Mouse (Mus musculus) skeletal muscle tissue, adult 2 months (tissue): ENCODE results near the gene Myo1b.

Experiments
- DNase-seq: peaks from one replicate; pipeline ENCODE4 v3.0.0-alpha.2; 2012; ENCODE audit warnings: low read depth, low spot score

The Myo1b gene

GRCm38 (mm10) chr1:51789269-51789668 is 126.6 kb downstream of the Myo1b start:
- peak; percentile 25 for DNase-seq

- DNase-seq = no peak
Measured at GRCm38 (mm10) chr1:51782091-51782490, 133.8 kb downstream of the Myo1b start.

- peak; percentile 49 for DNase-seq
Measured at GRCm38 (mm10) chr1:51780357-51780756, 135.5 kb downstream of the Myo1b start.

DNA sequence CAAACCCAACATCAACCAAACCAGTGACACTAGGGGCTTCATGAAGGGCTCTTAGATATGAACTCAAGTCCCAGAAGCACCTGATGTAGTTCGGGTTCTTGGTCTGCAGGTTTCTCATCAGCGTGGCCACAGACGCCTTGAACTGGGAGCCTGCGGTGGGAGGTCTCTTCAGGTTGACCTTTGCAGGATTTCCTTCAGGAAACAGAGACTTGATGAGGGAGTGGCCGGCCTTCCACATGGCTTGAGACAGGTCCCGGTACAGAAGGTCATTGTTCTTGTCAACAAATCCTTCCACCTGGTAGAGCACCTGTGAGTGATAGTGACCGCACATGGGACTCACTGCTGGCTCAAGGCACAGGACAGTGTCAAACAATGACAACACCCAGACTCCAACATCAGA is 137.6 kb downstream of the Myo1b start:
- no peak for DNase-seq

DNA sequence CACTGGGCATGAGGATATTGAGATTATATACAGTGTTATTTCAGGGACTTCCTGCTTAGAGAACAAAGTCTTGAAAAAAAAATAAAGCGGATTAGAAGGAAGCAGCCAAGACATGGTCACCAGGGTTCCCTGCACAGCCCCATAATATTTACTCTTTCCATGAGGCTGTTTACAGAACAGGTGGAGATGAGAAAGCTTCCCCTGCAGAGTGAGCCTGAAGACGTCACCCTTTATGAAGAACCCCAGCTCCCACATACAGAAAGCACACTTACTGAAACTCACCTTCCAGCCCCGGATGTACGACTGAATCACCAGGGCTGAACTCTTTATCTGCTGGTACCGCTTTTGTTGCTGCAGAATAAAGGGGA is 145.4 kb downstream of the Myo1b start:
- DNase-seq = no peak

DNA sequence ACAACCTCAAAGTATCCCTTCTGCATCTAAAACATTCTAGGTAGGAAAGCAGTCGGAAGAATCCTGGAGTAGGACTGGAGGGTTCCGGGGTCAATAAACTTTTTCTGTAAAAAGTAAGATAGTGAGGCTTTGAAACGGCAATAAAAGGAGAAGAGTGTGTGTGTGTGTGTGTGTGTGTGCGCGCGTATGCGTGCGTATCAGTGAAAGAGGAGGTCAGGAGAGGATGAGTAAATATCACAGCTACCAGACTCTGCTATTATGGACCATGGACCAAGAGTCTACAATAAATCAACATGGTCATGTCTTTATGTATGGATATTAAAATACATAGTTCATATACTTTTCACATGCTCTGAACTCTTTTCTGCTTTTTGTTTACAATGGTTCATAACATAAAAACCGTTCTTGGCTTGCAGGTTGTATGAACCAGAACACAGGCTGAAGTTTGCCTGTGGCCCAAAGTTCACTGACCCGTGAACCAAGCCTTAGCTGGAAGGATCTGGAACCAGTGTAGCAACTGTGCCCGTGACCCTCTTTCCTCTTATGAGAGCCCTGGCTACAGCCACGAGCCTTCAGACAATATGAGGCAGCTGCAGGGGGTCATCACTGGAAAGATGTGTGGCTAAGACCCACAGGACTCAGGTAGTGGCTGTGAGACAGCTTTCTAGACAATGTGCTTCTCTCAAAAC is 145.9 kb downstream of the Myo1b start:
- no peak for DNase-seq

DNA sequence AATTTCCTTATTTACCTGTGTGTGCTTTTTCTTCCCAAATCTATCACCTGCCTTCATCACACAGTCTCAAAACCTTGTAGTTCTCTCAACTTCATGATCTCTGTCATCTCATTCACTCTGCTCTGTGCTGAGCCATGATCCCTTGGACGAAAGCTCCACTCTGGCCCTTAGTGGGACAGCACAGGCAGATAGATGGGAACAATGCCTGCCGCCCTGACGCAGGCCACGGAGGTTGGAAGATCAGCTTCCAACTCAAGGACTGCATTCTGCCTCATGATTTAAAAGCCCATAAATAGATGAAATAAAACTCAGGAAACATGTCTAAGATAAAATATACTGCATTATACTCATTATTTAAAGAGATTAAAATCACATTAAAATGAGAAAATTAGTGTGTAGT is 149.6 kb downstream of the Myo1b start:
- no peak for DNase-seq

GRCm38 (mm10) chr1:51765156-51765555 is 150.7 kb downstream of the Myo1b start:
- DNase-seq = no peak

GRCm38 (mm10) chr1:51759657-51760056 is 156.2 kb downstream of the Myo1b start:
- DNase-seq = no peak

DNA sequence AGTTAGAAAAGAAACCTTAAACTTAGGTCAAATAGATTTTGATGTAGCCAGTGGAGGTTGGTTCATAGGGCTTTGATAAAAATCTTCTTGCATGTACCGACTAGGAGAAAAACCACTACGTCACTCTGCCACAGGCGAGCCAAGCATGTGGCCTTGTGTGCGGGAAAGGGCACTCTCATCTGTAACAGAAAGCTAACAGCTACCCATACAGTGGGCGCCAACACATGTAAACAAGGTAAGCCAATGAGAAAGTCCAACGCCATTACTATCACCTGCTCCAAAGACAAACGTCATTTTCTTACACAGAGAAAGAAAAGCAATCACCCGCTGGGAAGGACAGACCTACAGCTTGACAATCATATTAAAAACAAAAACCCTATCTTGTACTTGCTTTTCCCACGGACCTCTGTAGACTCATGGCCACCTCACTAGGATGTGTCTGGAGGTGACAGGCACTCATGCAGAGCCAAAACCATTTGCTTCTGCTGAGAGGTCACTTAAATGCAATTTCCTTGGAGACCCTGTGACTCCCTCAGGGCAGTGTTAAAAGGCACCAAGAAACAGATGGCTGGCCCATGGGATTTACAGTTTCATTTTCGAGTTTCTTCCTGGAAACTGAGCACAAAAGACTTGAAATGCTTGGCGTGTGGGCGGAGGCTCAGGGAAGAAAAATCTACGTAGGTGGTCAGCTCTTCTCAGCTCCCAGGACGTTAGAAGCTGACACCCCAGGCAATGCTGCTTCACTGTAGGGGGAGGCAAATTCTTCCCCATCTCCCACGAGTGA is 157.4 kb downstream of the Myo1b start:
- no peak for DNase-seq

DNA sequence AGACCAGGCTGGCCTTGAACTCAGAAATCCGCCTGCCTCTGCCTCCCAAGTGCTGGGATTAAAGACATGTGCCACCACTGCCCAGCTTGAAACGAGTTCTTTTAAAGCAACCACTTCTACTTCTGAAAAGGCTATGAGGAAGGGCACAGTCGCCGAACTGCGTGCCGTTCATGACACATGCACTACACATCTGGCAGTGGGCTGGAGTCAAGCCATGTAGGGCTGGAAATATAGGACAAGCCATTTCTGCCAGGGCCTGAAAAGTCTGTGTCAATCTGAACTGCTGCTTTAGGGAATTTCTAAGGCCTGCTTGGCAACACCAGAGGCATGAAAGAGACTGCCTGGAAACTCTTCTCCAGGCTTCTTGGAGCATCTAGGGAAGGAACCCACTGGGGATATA is 162.2 kb downstream of the Myo1b start:
- DNase-seq = no peak

DNA sequence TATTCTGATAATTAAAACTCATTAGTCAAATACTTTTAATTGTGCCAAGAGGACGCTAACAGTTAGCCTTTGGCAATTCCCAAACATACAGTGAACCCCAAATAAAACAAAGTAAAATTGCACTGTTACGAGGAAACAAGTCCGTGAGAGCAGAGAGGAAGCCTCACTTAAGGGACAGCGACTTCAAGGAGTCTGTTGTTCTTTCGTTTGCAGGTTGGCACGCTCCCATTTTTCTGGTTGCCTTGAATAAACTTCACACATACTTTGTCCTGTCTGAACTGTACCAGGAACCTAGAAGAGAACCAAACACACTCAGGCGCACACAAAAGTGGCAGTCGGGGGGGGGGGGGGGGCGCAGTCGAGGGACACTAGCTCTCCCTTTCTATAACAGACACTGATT is 164.9 kb downstream of the Myo1b start:
- no peak for DNase-seq

DNA sequence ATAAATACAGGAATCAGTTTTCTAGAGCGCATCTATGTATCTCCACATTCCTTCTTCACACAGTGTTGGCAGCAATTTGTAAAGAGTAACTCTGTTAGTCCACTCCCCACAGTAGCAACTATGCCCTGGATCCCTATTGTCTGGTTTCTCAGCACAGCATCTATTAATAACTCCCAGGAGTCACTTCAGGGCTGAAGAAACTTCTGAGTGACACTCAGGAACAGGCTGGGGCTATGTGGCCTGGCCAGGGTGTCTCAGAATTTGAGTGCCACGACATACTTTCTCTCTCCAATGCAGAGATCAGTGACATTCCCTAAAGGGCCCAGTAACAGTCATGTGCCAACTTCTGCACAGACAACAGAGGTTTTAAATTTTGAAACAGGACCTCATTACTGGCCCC is 167.6 kb downstream of the Myo1b start:
- no peak for DNase-seq

- DNase-seq = peak; percentile 74
Measured at GRCm38 (mm10) chr1:51747494-51747893, 168.4 kb downstream of the Myo1b start.

GRCm38 (mm10) chr1:51746711-51747240 is 169.1 kb downstream of the Myo1b start:
- DNase-seq = no peak

DNA sequence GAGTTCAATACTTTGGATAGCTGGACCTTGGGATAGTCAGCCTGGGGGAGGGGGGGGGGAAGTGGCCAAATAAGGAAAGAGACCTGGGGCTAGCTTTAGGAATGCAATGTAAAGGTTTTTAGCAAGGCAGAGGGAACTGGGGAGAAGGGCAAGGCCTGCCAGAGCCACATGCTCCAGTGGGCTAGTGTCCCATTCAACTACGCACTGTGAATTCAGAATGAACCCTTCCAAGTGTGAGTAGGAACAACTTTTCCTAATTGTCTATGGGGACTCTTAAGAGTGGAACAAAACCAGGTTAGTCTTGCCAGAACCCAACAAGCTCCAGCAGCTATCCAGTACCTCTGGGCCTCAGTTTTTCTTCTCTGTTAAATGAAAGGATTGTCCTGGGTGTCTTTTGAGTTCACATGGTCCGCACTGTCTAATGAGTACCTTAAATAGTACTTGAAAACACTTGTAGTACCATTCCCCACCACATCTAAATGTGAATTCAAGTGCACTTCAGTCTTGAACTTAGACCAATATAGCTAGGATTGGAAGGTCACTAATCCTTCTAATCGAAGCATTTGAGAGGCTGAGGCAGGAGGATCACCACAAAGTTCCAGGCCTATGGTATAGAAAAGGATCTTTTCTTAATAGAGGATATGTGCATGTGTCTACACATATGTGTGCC is 172.0 kb downstream of the Myo1b start:
- DNase-seq = no peak

GRCm38 (mm10) chr1:51742586-51742985 is 173.3 kb downstream of the Myo1b start:
- DNase-seq = no peak

GRCm38 (mm10) chr1:51740626-51741231 is 175.1 kb downstream of the Myo1b start:
- DNase-seq = no peak

- DNase-seq = no peak
Measured at GRCm38 (mm10) chr1:51739252-51739852, 176.5 kb downstream of the Myo1b start.

GRCm38 (mm10) chr1:51736822-51737221 is 179.0 kb downstream of the Myo1b start:
- DNase-seq = no peak

- DNase-seq = no peak
Measured at GRCm38 (mm10) chr1:51734721-51735120, 181.2 kb downstream of the Myo1b start.

- no peak for DNase-seq
Measured at GRCm38 (mm10) chr1:51729407-51729806, 186.5 kb downstream of the Myo1b start.
